Mouse (Mus musculus): ENCODE measurements at regions not wholly inside any gene's neighbourhood (a gene's known extent, or its start where the extent isn't known, plus 50 kb on each side); places are given as distances from the start of the nearest gene placed in this dataset.

DNA sequence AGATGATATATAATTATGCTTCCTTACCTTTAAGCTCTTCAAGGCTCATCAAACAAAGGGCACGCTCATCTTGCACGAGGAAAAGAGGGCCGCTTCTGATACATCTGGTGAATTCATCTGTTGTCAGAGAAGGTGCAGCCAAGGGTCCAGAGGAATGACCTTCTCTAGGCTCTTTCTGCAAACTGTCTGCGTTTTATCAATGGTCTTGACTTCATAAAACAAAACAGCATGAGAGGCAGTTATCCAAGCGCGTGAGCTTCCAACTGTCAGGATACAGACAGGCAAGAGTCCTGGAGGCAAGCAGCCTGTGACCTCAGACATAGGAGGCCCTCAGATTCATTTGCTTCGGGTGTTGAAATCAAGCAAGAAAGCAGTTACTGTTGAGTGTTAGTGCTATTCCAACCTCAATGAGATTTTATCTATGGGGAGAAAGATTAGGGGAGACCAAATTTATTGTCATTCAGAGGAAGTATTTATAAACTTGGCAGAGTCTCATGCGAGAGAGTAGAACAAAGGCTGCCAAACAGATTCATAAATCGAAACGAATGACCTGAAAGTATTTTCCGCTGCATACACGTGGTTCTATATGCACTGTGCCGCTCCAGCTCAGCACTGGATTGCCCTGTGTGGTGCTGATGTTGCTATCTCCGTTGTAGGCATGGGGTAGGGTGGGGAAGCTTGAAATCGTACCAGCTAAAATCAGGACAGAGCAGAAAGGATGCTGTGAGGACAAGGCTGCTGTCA, 107.2 kb upstream of the Vangl1 start:
- TF ChIP-seq CTCF (IDR thresholded peaks at IDR 0.05; ENCODE audit: extremely low read depth, insufficient read depth, low read length) = no peak
- no peak for TF ChIP-seq POLR2A (IDR thresholded peaks at IDR 0.05; ENCODE audit: extremely low read depth, insufficient read depth, low read length)
